Mouse (Mus musculus): ENCODE results near the gene Fam83c.

Gene Fam83c

GRCm38 (mm10) chr2:155826630-155827424 lies 7.8 kb downstream of the Fam83c start, which contains the start of gene Eif6:
Eif6 (minus strand) TSS chr2:155826925.
- DNase-seq (ENCODE audit: low spot score in 2 of 2): peak; percentile 59 to 79

- no peak for DNase-seq (ENCODE audit: low spot score in 2 of 2)
Measured at GRCm38 (mm10) chr2:155825904-155826629, 8.6 kb downstream of the Fam83c start.

- DNase-seq (ENCODE audit: low spot score in 2 of 2): no peak
Measured at GRCm38 (mm10) chr2:155823722-155824121, 10.9 kb downstream of the Fam83c start.

GRCm38 (mm10) chr2:155820779-155821178 lies 13.9 kb downstream of the Fam83c start:
- no peak for DNase-seq (ENCODE audit: low spot score in 2 of 2)

GRCm38 (mm10) chr2:155819449-155820251 lies 15.0 kb downstream of the Fam83c start:
- no peak for DNase-seq (ENCODE audit: low spot score in 2 of 2)

GRCm38 (mm10) chr2:155819392-155819448 lies 15.4 kb downstream of the Fam83c start, which contains the start of gene BC029722:
BC029722 (minus strand) TSS chr2:155819426.
- no peak for DNase-seq (ENCODE audit: low spot score in 2 of 2)

GRCm38 (mm10) chr2:155818596-155819391 lies 15.9 kb downstream of the Fam83c start:
- DNase-seq (ENCODE audit: low spot score in 2 of 2): peak; percentile 74 to 88

- DNase-seq (ENCODE audit: low spot score in 2 of 2): no peak
Measured at GRCm38 (mm10) chr2:155817301-155818245, 17.1 kb downstream of the Fam83c start.

- no peak for DNase-seq (ENCODE audit: low spot score in 2 of 2)
Measured at GRCm38 (mm10) chr2:155816179-155816578, 18.5 kb downstream of the Fam83c start.

GRCm38 (mm10) chr2:155814829-155815228 lies 19.8 kb downstream of the Fam83c start:
- no peak for DNase-seq (ENCODE audit: low spot score in 2 of 2)

GRCm38 (mm10) chr2:155812637-155813036 lies 22.0 kb downstream of the Fam83c start:
- no peak for DNase-seq (ENCODE audit: low spot score in 2 of 2)

- DNase-seq (ENCODE audit: low spot score in 2 of 2): peak in 1 of 2 experiments; percentile 88
Measured at GRCm38 (mm10) chr2:155811821-155812396, 22.7 kb downstream of the Fam83c start.

- no peak for DNase-seq (ENCODE audit: low spot score in 2 of 2)
Measured at GRCm38 (mm10) chr2:155809620-155810019, 25.0 kb downstream of the Fam83c start.

- no peak for DNase-seq (ENCODE audit: low spot score in 2 of 2)
Measured at GRCm38 (mm10) chr2:155807408-155807807, 27.2 kb downstream of the Fam83c start.

- no peak for DNase-seq (ENCODE audit: low spot score in 2 of 2)
Measured at GRCm38 (mm10) chr2:155806548-155806947, 28.1 kb downstream of the Fam83c start.

- no peak for DNase-seq (ENCODE audit: low spot score in 2 of 2)
Measured at GRCm38 (mm10) chr2:155805925-155806255, 28.8 kb downstream of the Fam83c start.

- peak in 1 of 2 experiments; percentile 88 for DNase-seq (ENCODE audit: low spot score in 2 of 2)
Measured at GRCm38 (mm10) chr2:155805231-155805924, 29.3 kb downstream of the Fam83c start.

GRCm38 (mm10) chr2:155804053-155804452 lies 30.6 kb downstream of the Fam83c start:
- DNase-seq (ENCODE audit: low spot score in 2 of 2): no peak

GRCm38 (mm10) chr2:155802761-155803160 lies 31.9 kb downstream of the Fam83c start:
- DNase-seq (ENCODE audit: low spot score in 2 of 2): no peak

GRCm38 (mm10) chr2:155798613-155799012 lies 36.0 kb downstream of the Fam83c start:
- no peak for DNase-seq (ENCODE audit: low spot score in 2 of 2)

All from cerebellum, postnatal 4 days (tissue).